Mouse (Mus musculus): ENCODE measurements around the gene Cyp2c66. TPM values are rescaled to one million over a fixed set of nuclear protein-coding genes. Genes with fewer than 3 reads are reported as not detected.
"Not testable (repeated sequence)": the region's sequence is repeated elsewhere in the genome, so short reads cannot be mapped to it uniquely, and the experiment has no call there.

Gene Cyp2c66
- total RNA-seq (2021) = not detected

- no peak for DNase-seq
- intact Hi-C loops (cut with DNase I) = no loop called here
These were observed at the start of gene Cyp2c66 for GRCm38 (mm10) chr19:39113644-39114043. Gene Cyp2c66, plus strand, starts transcription at chr19:39113898.

- intact Hi-C loops (cut with DNase I); DNase-seq: not testable (repeated sequence)
These were observed 14.9 kb upstream of the Cyp2c66 start for GRCm38 (mm10) chr19:39098779-39099178.

GRCm38 (mm10) chr19:39156836-39157235, 43.1 kb downstream of the Cyp2c66 start:
- DNase-seq; intact Hi-C loops (cut with DNase I): not testable (repeated sequence)

Other genes starting within 250 kb of the Cyp2c66 start
- 1 to 10 TPM; 9.4 to 9.8 TPM for gene Hells, start 183.0 kb upstream of the Cyp2c66 start, total RNA-seq (2021)
- gene Cyp2c55, start 106.9 kb upstream of the Cyp2c66 start, total RNA-seq (2021) = under 1 TPM; 0.18 to 0.28 TPM
- gene Cyp2c65, start 52.9 kb upstream of the Cyp2c66 start, total RNA-seq (2021) = not detected
- gene Cyp2c29, start 155.5 kb downstream of the Cyp2c66 start, total RNA-seq (2021) = not detected